Mouse (Mus musculus): Measurements from ENCODE around the gene Fcer2a.

- TF ChIP-seq CTCF (IDR thresholded peaks at IDR 0.05; ENCODE audit: low read depth, low read length) (no peak), POLR2A (IDR thresholded peaks at IDR 0.05; ENCODE audit: borderline replicate concordance, low read depth, low read length) (no peak)
These were observed 37.1 kb downstream of the Fcer2a start for GRCm38 (mm10) chr8:3656725-3657381.
